Mouse (Mus musculus) heart, adult 9 months (tissue): ENCODE data around the gene Ttll5.
A peak's percentile ranks its signal among the peaks of the same experiment; 100 is the strongest.

Experiments used
- DNase-seq, 2 experiments: peaks; one replicate each; pipeline ENCODE4 v3.0.0; 2022; ENCODE audit warnings: low spot score in 2 of 2

Gene Ttll5

DNA sequence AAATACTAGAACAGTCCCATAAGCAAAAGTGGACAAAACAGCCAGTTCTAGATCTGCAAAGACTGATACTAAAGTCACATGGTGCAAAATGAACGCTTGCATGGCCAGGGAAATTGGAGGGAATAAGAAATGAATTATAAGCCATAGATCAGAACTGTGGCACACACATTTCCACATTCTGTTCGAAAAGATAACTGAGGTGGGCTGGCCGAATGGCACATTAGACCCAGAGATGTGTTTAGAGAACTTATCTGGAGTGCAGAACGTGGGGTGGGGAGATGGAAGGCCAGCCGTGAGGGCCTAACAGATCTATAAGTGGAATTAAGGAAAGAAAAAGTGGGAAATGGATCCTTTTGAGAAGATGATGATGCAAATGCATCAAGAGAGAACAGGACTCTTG is 227.0 kb downstream of the Ttll5 start:
- DNase-seq: no peak

- no peak for DNase-seq
Observed at GRCm38 (mm10) chr12:86055306-86055705, 230.8 kb downstream of the Ttll5 start.

DNA sequence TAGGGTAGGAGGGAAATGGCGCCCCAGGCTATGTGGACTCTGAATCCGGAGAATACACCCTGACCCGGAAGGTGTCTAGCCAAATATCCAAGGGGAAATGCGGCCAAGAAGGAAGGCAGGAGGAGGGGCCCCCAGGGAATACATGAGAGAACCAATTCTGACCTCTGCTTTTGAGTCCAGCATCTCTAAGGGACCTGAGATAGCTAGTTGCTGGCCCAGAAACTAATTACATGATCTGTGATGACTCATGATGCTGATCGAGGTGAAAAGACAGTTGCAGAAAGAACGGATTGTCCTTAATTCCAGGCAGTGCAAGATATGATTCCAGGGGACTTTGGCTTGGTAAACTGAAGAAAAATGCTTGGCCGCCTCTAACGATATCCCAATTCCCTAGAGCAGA is 232.5 kb downstream of the Ttll5 start:
- peak; percentile 39 to 43 for DNase-seq

- DNase-seq: no peak
Observed at GRCm38 (mm10) chr12:86057516-86057915, 233.1 kb downstream of the Ttll5 start.

GRCm38 (mm10) chr12:86059341-86059740 is 234.9 kb downstream of the Ttll5 start:
- peak in 1 of 2 experiments; percentile 46 for DNase-seq

DNA sequence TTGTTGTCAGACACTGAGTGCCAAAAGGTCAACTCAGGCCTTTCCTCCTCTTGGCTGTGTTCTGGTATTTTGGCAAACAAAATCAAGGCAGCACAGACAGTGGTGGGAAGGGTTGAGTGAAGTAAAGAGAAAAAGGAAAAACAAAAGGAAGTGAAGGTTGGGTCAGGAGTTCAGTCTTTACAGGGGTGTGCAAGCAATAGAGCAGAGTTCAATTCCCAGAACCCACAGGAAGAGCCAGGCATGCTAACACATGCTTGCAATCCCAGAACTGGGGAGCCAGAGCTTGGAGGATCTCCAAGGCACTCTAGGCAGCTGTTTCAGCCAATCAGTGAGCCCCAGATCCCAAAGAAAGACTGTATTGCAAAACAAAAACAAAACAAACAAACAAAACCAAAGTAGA is 240.3 kb downstream of the Ttll5 start:
- DNase-seq: no peak

GRCm38 (mm10) chr12:86071432-86071831 is 247.0 kb downstream of the Ttll5 start:
- no peak for DNase-seq

DNA sequence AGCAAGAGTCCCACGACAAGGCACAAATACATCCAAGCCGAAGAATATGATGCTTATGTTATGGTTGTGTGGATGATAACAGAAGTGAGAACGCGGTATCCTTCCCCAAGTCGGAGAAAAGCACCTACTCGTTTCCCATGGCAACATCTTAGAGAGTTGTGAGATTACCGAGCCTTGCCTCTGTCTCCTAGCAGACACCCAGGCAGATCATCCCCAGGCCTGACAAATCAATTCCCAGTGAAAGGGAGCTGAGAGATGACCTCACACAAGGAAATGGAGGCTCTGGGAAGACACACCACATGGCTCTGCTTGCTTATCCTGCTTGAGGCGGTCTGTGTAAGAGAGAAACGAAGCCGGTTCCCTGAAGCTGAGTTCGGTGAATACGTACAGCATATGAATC is 250.2 kb downstream of the Ttll5 start:
- DNase-seq: no peak

- DNase-seq: no peak
Observed at GRCm38 (mm10) chr12:86075358-86075757, 250.9 kb downstream of the Ttll5 start.

DNA sequence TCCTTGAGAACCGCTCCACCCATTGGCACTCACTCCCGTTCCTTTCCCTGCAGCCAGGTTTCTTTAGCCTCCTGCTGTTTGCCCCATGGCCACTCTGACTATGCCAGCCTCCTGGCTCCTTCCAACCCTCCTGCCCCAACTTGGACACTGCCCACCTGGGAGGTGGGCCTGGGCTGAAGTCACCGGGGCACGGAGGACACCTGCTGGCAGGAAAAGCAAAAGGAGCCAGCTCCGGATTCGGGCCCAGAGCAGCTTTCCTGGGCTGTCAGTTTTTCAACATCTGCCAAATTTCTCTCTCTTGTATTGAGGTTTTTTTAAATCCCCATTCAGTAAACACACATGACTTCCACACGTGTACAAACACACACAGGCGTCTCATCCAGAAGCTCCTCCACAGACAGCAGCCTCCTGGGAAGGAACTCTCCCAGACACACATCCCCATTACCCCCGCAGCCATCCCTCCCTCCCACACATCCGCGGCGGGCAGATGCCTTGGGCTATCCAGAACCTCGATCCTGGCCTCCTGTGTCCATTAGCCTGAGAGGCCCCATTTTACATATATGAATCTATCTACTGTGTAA is 252.0 kb downstream of the Ttll5 start:
- peak in 1 of 2 experiments; percentile 37 for DNase-seq

- no peak for DNase-seq
Observed at GRCm38 (mm10) chr12:86077322-86077721, 252.9 kb downstream of the Ttll5 start.

- DNase-seq: peak in 1 of 2 experiments; percentile 31
Observed at GRCm38 (mm10) chr12:86077736-86078135, 253.3 kb downstream of the Ttll5 start.

DNA sequence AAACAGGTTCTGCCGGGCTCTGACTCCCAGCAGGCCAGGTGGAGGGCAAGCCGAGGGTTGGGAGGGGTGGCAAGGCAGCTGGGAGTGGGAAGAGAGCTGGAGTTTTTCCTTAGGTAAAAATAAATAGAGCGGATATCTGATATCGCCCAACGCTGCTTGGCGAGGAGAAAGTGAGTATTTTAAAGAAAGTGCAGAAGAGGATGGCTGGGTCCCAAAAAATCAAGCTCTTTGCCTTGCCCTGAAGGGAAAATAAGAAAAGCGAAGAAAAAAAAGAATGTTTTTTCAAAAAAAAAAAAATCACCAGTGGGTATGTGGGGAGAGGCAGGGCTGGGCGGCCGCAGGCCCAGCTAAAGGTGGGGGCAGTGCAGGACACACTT is 253.7 kb downstream of the Ttll5 start:
- no peak for DNase-seq

GRCm38 (mm10) chr12:86078553-86079201 is 254.2 kb downstream of the Ttll5 start, which contains the start of gene Tgfb3:
Tgfb3 (minus strand) TSS chr12:86079041.
- DNase-seq: peak; percentile 72 to 77

DNA sequence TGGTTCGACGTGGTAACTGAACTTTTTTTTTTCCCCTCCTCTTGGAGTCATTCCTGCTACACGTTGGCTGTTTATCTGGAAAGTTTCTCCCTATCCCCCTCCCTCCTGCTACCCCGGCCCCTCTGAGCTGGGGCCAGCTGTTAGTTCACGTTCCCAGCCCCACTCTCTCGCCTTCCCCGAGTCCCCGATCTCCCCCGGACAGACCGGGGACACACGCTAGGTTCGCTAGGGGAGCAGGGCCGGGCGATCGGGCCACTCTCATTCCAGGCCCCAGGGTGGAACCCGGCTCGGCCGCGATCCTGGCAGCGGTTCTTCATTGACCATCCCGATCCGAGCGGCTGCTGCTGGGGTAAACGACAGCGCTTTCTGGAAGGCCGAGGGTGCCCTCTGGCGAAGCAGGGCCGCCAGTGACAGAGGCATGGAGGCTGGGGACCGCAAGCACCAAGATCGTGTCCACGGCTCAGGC is 254.8 kb downstream of the Ttll5 start:
- peak; percentile 93 for DNase-seq

GRCm38 (mm10) chr12:86082481-86083012 is 258.1 kb downstream of the Ttll5 start, which contains the start of gene Ift43:
Ift43 (plus strand) TSS chr12:86082541.
- peak; percentile 76 to 84 for DNase-seq

DNA sequence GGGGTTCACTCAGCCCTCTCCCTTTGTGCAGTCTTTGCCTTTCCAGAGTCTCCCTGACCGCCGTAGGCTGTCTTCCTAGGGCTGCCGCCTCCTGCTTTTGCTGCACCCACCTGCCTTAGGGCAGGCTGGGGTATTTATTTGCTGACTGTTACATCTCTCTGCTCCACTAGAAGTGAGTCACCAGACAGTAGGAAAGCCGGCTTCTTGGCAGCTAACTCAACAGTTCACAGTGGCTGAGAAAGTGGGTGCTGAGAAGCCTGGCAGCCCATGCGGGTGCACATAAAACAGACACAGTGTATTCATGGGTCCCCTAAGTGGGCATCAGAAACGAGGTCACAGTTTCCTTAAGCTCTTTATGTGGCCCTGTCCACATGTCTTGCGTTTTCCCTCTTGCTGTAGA is 261.4 kb downstream of the Ttll5 start:
- DNase-seq: no peak

DNA sequence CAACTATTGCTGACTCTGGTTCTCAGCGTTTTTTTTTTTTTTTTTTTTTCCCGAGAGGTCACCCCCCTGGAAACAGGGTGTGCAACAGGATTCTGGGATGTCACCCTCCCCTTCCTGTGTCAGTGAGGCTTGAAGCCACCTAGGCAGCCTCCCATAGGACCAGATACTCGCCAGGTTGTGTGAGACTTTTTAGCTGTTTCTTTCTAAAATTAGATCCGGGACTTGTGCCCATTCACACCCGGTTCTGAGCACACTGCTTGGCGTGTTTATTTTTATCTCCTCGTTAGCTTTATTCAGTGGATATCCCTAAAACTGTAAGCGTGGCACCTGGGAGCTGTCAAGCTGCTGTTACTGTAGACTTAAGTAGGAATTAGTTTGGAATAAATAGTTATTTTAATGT is 262.1 kb downstream of the Ttll5 start:
- DNase-seq: peak; percentile 39 to 55

GRCm38 (mm10) chr12:86088042-86088441 is 263.6 kb downstream of the Ttll5 start:
- DNase-seq: peak; percentile 66 to 84

- no peak for DNase-seq
Observed at GRCm38 (mm10) chr12:86090764-86091163, 266.3 kb downstream of the Ttll5 start.

GRCm38 (mm10) chr12:86091601-86092132 is 267.2 kb downstream of the Ttll5 start:
- peak; percentile 71 to 75 for DNase-seq

DNA sequence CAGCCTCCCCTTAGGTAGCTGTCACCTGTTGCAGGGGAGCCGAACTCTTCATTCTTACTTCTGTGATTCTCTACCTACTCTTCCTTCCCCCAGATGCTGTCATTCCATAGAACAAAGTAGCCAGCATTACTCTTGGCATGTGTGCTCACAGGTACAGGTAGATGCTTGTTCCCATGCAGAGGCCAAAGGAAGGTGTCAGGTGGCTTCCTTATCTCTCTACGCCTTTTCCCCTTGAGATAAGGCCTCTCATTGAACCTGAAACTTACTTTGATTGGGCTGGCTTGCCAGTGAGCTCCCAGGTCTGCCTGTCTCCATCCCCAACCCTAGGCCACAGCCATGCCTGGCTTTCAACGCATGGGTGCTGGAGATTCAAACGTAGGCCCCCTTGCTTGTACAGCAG is 269.6 kb downstream of the Ttll5 start:
- DNase-seq: no peak

DNA sequence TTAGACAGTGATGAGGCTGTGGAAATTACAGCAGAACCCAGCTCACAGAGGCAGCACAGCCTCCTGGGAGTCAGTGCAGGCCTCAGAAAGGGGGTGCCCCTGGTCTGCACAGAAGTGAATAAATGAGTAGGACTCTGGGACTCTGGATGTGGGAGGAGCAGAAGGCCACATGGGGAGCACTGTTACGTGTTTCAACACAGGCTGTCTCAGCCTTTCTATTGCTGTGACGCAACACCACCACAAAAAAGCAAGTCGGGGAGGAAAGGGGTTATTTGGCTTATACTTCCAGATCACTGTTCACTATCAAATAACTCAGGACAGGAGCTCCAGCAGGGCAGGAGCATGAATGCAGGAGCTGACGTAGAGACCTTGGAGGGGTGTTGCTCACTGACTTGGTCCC is 271.3 kb downstream of the Ttll5 start:
- no peak for DNase-seq
